Mouse (Mus musculus) lung, adult 18-20 months (tissue): ENCODE results near the gene Cpb2.

Experiments
- DNase-seq, 2 experiments: peaks; one replicate each; pipeline ENCODE4 v3.0.0; 2022; ENCODE audit warnings: mixed read lengths in 2 of 2

Cpb2 gene

GRCm38 (mm10) chr14:75246024-75247000 lies 4.2 kb downstream of the Cpb2 start:
- DNase-seq, result no peak

DNA sequence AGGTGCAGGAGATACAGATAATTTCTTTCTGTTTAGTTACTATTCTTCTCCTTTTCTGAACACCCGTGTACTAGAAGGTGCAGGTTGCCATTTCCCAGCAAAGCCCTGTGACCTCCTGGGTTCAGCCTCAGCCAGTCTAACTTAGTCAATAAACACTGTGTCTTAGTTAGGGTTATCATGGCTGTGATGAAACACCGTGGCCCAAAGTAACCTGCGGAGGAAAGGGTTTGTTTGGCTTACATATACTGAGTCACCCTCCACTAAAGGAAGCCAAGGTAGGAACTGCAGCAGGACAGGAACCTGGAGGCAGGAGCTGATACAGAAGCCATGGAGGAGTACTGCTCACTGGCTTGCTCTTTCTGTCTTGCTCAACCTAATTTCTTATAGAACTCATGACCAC lies 8.3 kb downstream of the Cpb2 start:
- DNase-seq, result no peak

DNA sequence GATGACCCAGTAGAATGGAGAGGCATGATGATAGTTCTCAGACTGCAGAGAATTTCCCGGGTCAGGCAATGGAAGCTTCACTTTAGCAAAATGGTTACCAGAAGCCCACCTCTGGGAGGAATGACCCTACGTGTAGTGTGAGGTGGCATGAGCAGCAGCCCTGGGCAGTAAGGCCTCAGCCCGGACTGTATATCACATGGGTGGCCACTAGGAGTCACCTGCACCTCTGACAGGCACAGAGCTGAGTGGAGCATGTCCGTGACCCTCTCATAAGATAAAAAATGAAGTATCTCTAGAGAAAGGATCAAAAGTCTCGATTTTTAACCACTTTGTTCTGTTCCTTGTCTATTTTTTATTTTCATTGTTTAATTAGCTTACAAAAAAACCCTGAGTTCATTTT lies 14.4 kb downstream of the Cpb2 start:
- peak in 1 of 2 experiments; percentile 3 for DNase-seq

DNA sequence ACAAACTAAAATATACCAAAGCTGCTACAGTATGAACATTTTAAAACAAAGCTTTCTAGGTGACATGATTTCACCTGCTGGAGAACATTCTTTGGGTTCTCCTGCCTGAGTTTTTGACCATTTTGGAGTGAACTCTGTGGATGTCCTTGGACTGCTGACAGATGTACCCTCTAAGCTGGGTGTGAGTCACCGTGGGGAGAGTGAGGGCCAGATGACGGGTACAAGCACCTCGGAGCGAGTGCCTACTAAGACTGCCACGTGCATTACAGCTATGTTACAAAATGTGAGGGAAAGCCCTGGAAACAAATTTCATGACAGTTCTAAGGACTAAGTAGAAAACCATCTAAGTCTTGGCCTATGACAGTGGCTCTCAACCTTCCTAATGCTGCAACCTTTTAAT lies 27.4 kb downstream of the Cpb2 start:
- no peak for DNase-seq

GRCm38 (mm10) chr14:75279716-75280115 lies 37.6 kb downstream of the Cpb2 start:
- no peak for DNase-seq

DNA sequence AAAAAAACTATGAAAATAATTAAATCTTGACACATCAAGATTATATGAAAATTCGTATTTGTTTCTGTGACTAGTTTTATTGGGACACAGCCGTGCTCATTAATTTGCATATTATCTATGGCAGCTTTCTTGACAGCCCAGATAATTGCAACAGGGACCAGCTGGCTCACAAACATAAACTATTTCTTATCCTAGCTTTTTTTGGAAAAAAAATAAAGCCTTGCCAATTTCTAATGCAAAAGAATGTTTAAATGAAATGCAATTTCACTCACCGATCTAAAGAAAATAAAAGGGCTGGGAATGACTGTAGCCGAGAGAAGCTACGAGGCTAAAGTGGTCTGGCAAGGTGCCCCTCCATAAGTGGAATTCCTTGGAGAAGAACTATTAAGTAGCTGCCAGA lies 38.3 kb downstream of the Cpb2 start:
- no peak for DNase-seq

DNA sequence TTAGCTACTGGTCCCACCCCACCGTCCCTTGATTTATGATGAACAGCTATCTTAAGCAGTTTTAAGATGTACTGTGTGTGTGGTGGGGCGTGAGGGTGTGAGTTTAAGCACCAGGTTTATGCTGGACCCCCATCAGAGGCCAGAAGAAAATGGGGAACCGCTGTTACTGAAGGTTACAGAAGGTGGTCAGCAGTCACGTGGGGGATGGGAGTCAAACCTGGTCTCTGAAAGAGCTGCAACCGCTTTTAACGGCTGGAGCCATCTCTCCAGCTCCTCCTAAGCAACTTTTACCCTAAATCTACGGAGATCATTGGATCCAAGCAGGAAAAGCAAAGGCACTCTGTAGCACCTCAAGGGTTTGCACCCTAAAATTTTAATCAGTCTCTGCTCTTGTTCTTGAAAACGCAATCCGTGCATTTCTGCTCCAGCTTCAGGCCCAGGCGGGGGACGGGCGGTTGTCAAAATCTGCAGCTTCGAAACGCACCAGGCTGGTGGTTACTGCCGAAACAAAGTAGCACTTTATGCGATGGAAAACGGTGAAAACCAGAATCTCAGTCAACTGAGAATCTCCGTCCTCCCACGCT lies 41.6 kb downstream of the Cpb2 start:
- peak in 1 of 2 experiments; percentile 5 for DNase-seq

DNA sequence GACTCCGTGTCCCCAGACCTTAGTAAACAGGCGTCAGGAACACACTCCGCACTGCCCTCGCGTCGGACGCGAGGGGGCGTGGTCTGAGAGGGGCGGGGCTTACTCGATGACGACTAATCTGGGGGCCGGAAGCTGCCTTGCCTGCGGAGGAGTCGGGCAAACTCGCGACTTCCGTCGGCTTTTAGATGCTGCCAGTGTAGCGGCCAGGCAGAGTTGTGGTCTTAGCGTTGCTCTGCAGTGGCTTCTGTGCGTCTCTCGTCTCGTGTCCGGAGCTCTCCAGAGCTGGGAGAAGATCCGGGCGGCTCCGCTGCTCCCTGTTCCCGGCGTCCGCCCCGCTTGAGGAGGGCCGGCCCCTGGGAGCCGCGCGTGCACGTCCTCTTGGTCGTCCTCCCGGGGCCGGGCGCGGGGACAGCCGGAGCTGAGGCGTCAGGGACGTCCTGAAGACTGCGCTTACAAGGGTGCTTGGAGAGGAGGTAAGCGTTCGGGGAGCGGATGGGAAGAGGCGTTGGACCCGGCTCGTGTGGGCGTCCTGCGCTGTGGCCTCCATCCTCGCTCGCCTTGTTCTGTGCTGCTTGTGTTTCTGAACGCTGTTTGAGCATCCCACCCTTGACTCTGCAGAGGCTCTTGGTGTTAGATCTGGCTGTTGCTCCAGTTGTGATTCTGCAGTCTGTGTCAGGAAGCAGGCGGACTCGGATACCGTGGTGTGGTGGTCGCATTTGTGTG lies 42.3 kb downstream of the Cpb2 start, which contains the start of gene Zc3h13:
Gene Zc3h13, plus strand, starts transcription at position 181 of the 723 bp plus-strand sequence.
- DNase-seq, result peak; percentile 94 to 96

GRCm38 (mm10) chr14:75301081-75301480 lies 59.0 kb downstream of the Cpb2 start:
- no peak for DNase-seq

- DNase-seq, result no peak
These were observed 61.7 kb downstream of the Cpb2 start for GRCm38 (mm10) chr14:75303807-75304206.

GRCm38 (mm10) chr14:75307855-75308254 lies 65.8 kb downstream of the Cpb2 start:
- DNase-seq, result no peak

GRCm38 (mm10) chr14:75309336-75309992 lies 67.4 kb downstream of the Cpb2 start:
- DNase-seq, result no peak

DNA sequence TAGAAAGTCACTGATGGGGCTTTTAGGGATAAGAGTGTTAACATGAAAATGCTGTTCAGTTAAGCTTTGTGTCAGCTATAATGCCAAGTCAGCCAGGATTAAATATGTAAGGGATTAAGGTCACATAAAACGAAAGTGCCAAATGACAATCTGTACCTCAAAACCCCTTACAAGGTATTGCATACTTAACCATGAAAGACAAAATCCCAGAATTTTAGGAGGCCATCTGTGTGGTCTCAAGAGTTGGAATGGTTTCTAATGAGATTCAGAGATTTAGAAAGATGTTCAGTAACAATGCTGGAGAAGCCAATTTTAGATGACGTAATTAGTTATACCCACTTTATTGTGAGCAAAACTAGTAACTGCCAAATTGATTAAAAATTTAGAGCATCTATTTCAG lies 72.4 kb downstream of the Cpb2 start:
- no peak for DNase-seq

DNA sequence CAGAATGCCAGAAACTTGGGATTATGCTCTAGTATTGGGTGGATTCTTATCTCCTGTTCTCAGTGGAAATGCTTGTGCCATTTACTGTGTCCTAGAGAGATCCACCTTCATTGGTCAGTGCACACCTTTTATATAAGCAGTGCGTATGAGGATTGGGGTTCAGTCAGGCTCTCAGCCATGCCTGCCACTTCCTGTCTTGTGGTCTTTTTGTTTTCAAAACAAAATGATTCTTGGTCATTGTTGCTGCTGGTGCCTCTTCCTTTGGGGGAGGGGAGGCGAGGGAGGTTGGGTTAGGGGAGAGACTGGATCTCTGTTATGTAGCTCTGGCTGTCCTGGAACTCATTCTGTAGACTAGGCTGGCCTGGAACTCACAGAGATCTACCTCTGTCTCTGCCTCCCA lies 76.6 kb downstream of the Cpb2 start:
- DNase-seq, result no peak

DNA sequence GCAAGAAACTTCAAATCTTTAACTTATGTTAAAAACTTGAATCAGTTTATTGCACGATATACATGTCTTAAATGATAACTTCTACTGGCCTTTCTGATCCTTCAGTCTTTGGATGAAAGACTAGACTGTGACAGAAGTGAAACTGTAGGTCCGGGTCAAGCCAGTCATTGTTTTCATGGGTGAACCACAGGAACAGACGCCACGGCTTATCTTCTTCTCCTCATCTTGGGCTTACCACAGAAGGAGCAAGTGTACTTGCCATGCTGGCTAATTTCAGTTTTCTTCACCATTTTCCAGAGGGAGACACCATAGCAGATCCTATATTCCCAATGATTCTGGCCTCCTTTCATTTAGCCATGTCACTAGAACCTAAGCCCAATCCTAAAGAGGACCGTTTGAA lies 78.2 kb downstream of the Cpb2 start:
- no peak for DNase-seq

DNA sequence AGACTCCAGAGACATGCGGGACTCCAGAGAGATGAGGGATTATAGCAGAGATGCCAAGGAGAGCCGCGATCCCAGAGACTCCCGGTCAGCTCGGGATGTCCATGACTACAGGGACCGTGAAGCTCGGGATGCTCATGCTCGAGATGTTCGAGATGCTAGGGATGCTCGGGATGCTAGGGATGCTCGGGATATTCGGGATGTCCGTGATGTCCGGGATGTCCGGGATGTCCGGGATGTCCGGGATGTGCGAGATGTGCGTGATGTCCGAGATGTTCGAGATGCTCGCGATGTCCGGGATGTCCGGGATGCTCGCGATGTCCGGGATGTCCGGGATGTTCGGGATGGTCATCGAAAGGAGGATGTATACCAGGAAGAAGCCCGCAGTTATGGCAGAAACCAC lies 81.3 kb downstream of the Cpb2 start:
- DNase-seq, result no peak

DNA sequence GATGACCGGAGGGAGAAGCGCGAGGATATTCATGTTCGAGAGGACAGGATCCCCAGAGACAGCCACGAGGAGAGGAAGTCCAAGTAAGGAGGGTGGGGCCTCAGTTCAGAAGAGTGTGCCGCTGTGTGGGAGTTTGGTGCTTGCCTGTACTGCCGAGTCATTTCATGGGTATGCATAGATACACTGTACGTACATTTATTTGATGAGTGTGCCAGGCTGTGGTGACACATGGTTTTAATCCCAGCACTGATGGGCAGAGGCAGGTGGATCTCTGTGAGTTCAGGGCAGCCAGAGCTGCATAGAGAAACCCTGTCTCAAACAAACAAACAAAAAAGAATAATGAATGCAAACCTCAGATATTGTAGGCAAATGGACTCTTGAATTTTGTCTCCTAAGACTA lies 86.0 kb downstream of the Cpb2 start:
- no peak for DNase-seq

DNA sequence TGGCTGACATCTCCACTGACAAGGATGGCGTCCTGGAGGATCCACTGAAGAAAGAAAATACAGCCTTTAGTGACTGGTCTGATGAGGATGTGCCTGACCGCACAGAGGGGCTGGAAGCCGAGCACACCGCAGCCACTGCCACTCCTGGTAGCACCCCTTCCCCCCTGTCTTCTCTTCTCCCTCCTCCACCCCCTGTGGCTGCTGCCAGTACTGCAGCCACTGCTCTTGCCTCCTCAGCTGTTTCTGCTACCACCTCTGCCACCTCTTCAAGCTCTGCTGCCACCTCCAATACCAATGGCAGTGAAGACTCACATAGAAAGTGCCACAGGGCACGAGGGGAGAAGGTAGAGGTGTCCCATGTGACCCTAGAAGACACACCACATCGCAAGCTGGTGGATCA lies 88.5 kb downstream of the Cpb2 start:
- no peak for DNase-seq
